Mouse (Mus musculus) MN1 (cell line): Measurements from ENCODE around the gene Plppr5.

Experiments
- DNase-seq: peaks from one replicate; pipeline ENCODE4 v3.0.0-alpha.2; 2016; ENCODE audit warnings: low spot score

Plppr5 gene

GRCm38 (mm10) chr3:117708788-117709187 is 134.2 kb downstream of the Plppr5 start:
- no peak for DNase-seq

GRCm38 (mm10) chr3:117716534-117717280 is 142.1 kb downstream of the Plppr5 start:
- DNase-seq = no peak

GRCm38 (mm10) chr3:117723390-117723789 is 148.8 kb downstream of the Plppr5 start:
- DNase-seq = no peak

- DNase-seq = no peak
Observed at GRCm38 (mm10) chr3:117724521-117724920, 149.9 kb downstream of the Plppr5 start.

GRCm38 (mm10) chr3:117725501-117725900 is 150.9 kb downstream of the Plppr5 start:
- no peak for DNase-seq

- no peak for DNase-seq
Observed at GRCm38 (mm10) chr3:117728136-117728535, 153.5 kb downstream of the Plppr5 start.

- no peak for DNase-seq
Observed at GRCm38 (mm10) chr3:117729121-117730072, 154.8 kb downstream of the Plppr5 start.

GRCm38 (mm10) chr3:117731545-117731944 is 156.9 kb downstream of the Plppr5 start:
- no peak for DNase-seq

GRCm38 (mm10) chr3:117732661-117733060 is 158.0 kb downstream of the Plppr5 start:
- no peak for DNase-seq
